Mouse (Mus musculus) liver, adult 2 months (tissue): Measurements from ENCODE around the gene Hs6st3. TPM values are rescaled to one million over a fixed set of nuclear protein-coding genes. Genes with fewer than 3 reads are reported as not detected.

Experiments
- DNase-seq: peaks from one replicate; pipeline ENCODE4 v3.0.0-alpha.2; 2011; ENCODE audit warnings: low read depth, low spot score; ENCODE audit errors: extremely low read depth
- H3K27ac ChIP-seq: fragments of 200-500 bp; replicated peaks from 2 replicates; pipeline ENCODE4 v1.5.1; 2012; ENCODE audit warnings: low read depth, mild to moderate bottlenecking, control low read depth, inconsistent platforms, low read length; ENCODE audit not compliant: insufficient read depth
- H3K27me3 ChIP-seq: fragments of 200-500 bp; 2 replicates; pipeline ENCODE4 v1.6.1; 2012; ENCODE audit warnings: mild to moderate bottlenecking, moderate library complexity, low read length, inconsistent platforms; ENCODE audit not compliant: control insufficient read depth, insufficient read depth
- H3K36me3 ChIP-seq: fragments of 200-500 bp; 2 replicates; pipeline ENCODE4 v1.6.1; 2012; ENCODE audit warnings: low read length, inconsistent platforms; ENCODE audit not compliant: control insufficient read depth, insufficient read depth
- H3K4me1 ChIP-seq: fragments of 200-500 bp; 2 replicates; pipeline ENCODE4 v1.6.1; 2011; ENCODE audit warnings: low read length; ENCODE audit not compliant: control insufficient read depth, insufficient read depth
- H3K4me3 ChIP-seq: fragments of 200-500 bp; 2 replicates; pipeline ENCODE4 v1.5.1; 2011; ENCODE audit warnings: low read depth, mild to moderate bottlenecking, control low read depth, low read length, moderate library complexity; ENCODE audit not compliant: insufficient read depth
- H3K79me2 ChIP-seq: fragments of 200-500 bp; 2 replicates; pipeline ENCODE4 v1.6.1; 2012; ENCODE audit warnings: inconsistent platforms, mild to moderate bottlenecking, low read length, moderate library complexity; ENCODE audit not compliant: control insufficient read depth, insufficient read depth
- H3K9ac ChIP-seq: fragments of 200-500 bp; 2 replicates; pipeline ENCODE4 v1.6.1; 2012; ENCODE audit warnings: low read depth, mild to moderate bottlenecking, control low read depth, inconsistent platforms, low read length
- CTCF ChIP-seq: fragments of 200-500 bp; IDR thresholded peaks from 2 replicates; pipeline ENCODE4 v1.5.1; 2011; ENCODE audit warnings: low read depth, low read length, control low read depth
- POLR2A ChIP-seq: fragments of 200-500 bp; IDR thresholded peaks from 2 replicates; pipeline ENCODE4 v1.6.1; 2011; ENCODE audit warnings: low read length, control low read depth; ENCODE audit not compliant: insufficient read depth; ENCODE audit errors: extremely low read depth
- WGBS: fragments of 180-500 bp; shearing (Covaris S2); methylation state at CpG from one replicate; pipeline ENCODE4 v1.1.7; 2018; 5-methylcytosine and 5-hydroxymethylcytosine counted together
- polyA plus RNA-seq: library from polyadenylated mRNA; depleted of rRNA; stranded (reverse); fragments of >200 nt; gene quantifications from 2 replicates; pipeline ENCODE4 v1.2.3, GENCODE M21; 2012; rRNA removed
- total RNA-seq: library from RNA; depleted of rRNA; stranded (reverse); fragments of >200 nt; gene quantifications from 2 replicates; pipeline ENCODE4 v1.2.3, GENCODE M21; 2014; rRNA removed

The Hs6st3 gene
- total and polyA plus RNA-seq, 2 experiments = 0.06 to 0.09 TPM

- TF ChIP-seq POLR2A (no peak), CTCF (no peak)
- Histone ChIP-seq H3K27me3 (no peaks in the 10 kb centered on the region), H3K9ac (no peak overlapping the region), H3K36me3 (no peaks in the 10 kb centered on the region), H3K4me1 (no peaks in the 10 kb centered on the region), H3K79me2 (no peaks in the 10 kb centered on the region), H3K4me3 (no peak overlapping the region), H3K27ac (no peak overlapping the region)
- 68% methylated on average over 6 of the region's 6 CpGs for WGBS
- DNase-seq = no peak
Observed at GRCm38 (mm10) chr14:119914508-119914907, 776.4 kb downstream of the Hs6st3 start.

- no peak for DNase-seq
- no peak overlapping the region for H3K4me3 ChIP-seq
- no peak overlapping the region for H3K9ac ChIP-seq
- H3K27me3 ChIP-seq = no peaks in the 10 kb centered on the region
- no peaks in the 10 kb centered on the region for H3K36me3 ChIP-seq
- WGBS = 61% methylated on average over 6 of the region's 6 CpGs
- H3K4me1 ChIP-seq = no peaks in the 10 kb centered on the region
- no peak overlapping the region for H3K27ac ChIP-seq
- TF ChIP-seq CTCF (no peak), POLR2A (no peak)
- no peaks in the 10 kb centered on the region for H3K79me2 ChIP-seq
Observed at GRCm38 (mm10) chr14:119918281-119919034, 780.3 kb downstream of the Hs6st3 start.

DNA sequence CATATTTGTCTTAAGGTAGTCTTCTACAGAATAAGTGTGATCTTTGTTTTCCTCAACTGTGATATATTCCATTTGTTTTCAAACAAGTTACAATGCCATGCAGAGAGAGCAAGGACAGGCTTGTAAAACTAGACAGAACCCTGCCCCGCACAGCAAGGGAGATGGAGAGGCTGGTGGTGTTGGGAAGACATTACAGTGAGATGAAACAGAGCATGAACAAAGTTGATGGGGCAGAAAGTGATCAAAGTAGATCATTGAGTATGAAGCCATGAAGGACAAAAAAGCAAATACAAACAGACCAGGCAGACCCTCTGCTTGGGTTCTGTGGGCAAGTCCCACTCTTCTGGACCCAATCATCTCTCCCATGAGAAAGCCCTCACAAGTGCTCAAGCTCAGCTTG lies 781.0 kb downstream of the Hs6st3 start:
- Histone ChIP-seq H3K9ac (no peak overlapping the region), H3K27ac (no peak overlapping the region), H3K36me3 (no peaks in the 10 kb centered on the region), H3K79me2 (no peaks in the 10 kb centered on the region), H3K4me3 (no peak overlapping the region), H3K4me1 (no peaks in the 10 kb centered on the region), H3K27me3 (no peaks in the 10 kb centered on the region)
- 90% methylated on average over 1 of the region's 1 CpGs for WGBS
- DNase-seq = no peak
- no peak for TF ChIP-seq POLR2A
- no peak for TF ChIP-seq CTCF

Other genes starting within 250 kb of the Hs6st3 start
- gene Dzip1, start 212.9 kb upstream of the Hs6st3 start, total RNA-seq = 0.55 and 0.74 TPM in 2 replicates
- 0.23 and 0.44 TPM in 2 replicates for gene Dzip1, start 212.9 kb upstream of the Hs6st3 start, polyA plus RNA-seq
- 155 and 159 TPM in 2 replicates for gene Dnajc3, start 200.4 kb upstream of the Hs6st3 start, total RNA-seq
- 32.4 and 40.2 TPM in 2 replicates for gene Dnajc3, start 200.4 kb upstream of the Hs6st3 start, polyA plus RNA-seq
- 3.0 and 3.6 TPM in 2 replicates for gene Uggt2, start 38.9 kb upstream of the Hs6st3 start, total RNA-seq
- gene Uggt2, start 38.9 kb upstream of the Hs6st3 start, polyA plus RNA-seq = 0.52 and 0.98 TPM in 2 replicates